Mouse (Mus musculus): ENCODE data around the gene Rpap3. TPM values are rescaled to one million over a fixed set of nuclear protein-coding genes. Genes with fewer than 3 reads are reported as not detected.

The Rpap3 gene
- total RNA-seq, 1 experiment: 32.2 TPM

- Histone ChIP-seq H3K4me1 (ENCODE audit: control insufficient read depth in 2 of 2, insufficient read depth in 2 of 2, low read length in 2 of 2, poor library complexity in 1 of 2) (peaks cover 0 to 7% of the 10 kb centered on the region in 2 experiments; a peak in 3 of 4 replicates), H3K27ac (ENCODE audit: insufficient read depth, low read depth, low read length, poor library complexity, severe bottlenecking) (no peak overlapping the region), H3K4me3 (ENCODE audit: insufficient read depth in 1 of 2, low read depth in 1 of 2, low read length in 2 of 2, poor library complexity in 1 of 2, severe bottlenecking in 1 of 2) (no peak overlapping the region), H3K9me3 (ENCODE audit: control insufficient read depth, insufficient read depth, low read depth, low read length) (no peaks in the 10 kb centered on the region), H3K9ac (ENCODE audit: insufficient read depth, low read depth, low read length, poor library complexity, severe bottlenecking) (no peak overlapping the region), H3K36me3 (ENCODE audit: control insufficient read depth, insufficient read depth, low read length, poor library complexity, severe bottlenecking) (no peaks in the 10 kb centered on the region)
- TF ChIP-seq ZC3H11A (IDR thresholded peaks at IDR 0.05; ENCODE audit: borderline replicate concordance, low read depth, low read length) (no peak), HCFC1 (IDR thresholded peaks at IDR 0.05; ENCODE audit: borderline replicate concordance, insufficient read depth, low read length) (no peak), ZNF384 (IDR thresholded peaks at IDR 0.05; ENCODE audit: low read depth, low read length) (no peak), MAFK (IDR thresholded peaks at IDR 0.05; ENCODE audit: insufficient read depth, low read depth, low read length) (no peak), CHD2 (IDR thresholded peaks at IDR 0.05; ENCODE audit: low read depth, low read length) (no peak)
- in situ Hi-C loops (cut with MboI; ENCODE audit: low sequenced_read_pairs in 2 of 2, unreplicated experiment in 2 of 2): no loop called here
- peak; percentile 83 for DNase-seq (ENCODE audit: low read depth, low spot score)
These were observed 38.2 kb downstream of the Rpap3 start for GRCm38 (mm10) chr15:97667437-97667836.

GRCm38 (mm10) chr15:97666457-97666770 lies 39.2 kb downstream of the Rpap3 start:
- no peak overlapping the region for H3K4me3 ChIP-seq (ENCODE audit: insufficient read depth in 1 of 2, low read depth in 1 of 2, low read length in 2 of 2, poor library complexity in 1 of 2, severe bottlenecking in 1 of 2)
- in situ Hi-C loops (cut with MboI; ENCODE audit: low sequenced_read_pairs in 2 of 2, unreplicated experiment in 2 of 2): no loop called here
- H3K9me3 ChIP-seq (ENCODE audit: control insufficient read depth, insufficient read depth, low read depth, low read length): no peaks in the 10 kb centered on the region
- no peak overlapping the region for H3K27ac ChIP-seq (ENCODE audit: insufficient read depth, low read depth, low read length, poor library complexity, severe bottlenecking)
- TF ChIP-seq ZNF384 (IDR thresholded peaks at IDR 0.05; ENCODE audit: low read depth, low read length): no peak
- DNase-seq (ENCODE audit: low read depth, low spot score): no peak
- H3K9ac ChIP-seq (ENCODE audit: insufficient read depth, low read depth, low read length, poor library complexity, severe bottlenecking): no peak overlapping the region
- peaks cover 0 to 7% of the 10 kb centered on the region in 2 experiments; a peak in 3 of 4 replicates for H3K4me1 ChIP-seq (ENCODE audit: control insufficient read depth in 2 of 2, insufficient read depth in 2 of 2, low read length in 2 of 2, poor library complexity in 1 of 2)
- H3K36me3 ChIP-seq (ENCODE audit: control insufficient read depth, insufficient read depth, low read length, poor library complexity, severe bottlenecking): no peaks in the 10 kb centered on the region

GRCm38 (mm10) chr15:97665770-97666456 lies 39.7 kb downstream of the Rpap3 start:
- no peak for DNase-seq (ENCODE audit: low read depth, low spot score)
- in situ Hi-C loops (cut with MboI; ENCODE audit: low sequenced_read_pairs in 2 of 2, unreplicated experiment in 2 of 2): no loop called here
- no peaks in the 10 kb centered on the region for H3K9me3 ChIP-seq (ENCODE audit: control insufficient read depth, insufficient read depth, low read depth, low read length)
- no peak for TF ChIP-seq MAFK (IDR thresholded peaks at IDR 0.05; ENCODE audit: insufficient read depth, low read depth, low read length)
- TF ChIP-seq CHD2 (IDR thresholded peaks at IDR 0.05; ENCODE audit: low read depth, low read length): no peak
- TF ChIP-seq ZNF384 (IDR thresholded peaks at IDR 0.05; ENCODE audit: low read depth, low read length): no peak
- no peak for TF ChIP-seq ZC3H11A (IDR thresholded peaks at IDR 0.05; ENCODE audit: borderline replicate concordance, low read depth, low read length)
- TF ChIP-seq HCFC1 (IDR thresholded peaks at IDR 0.05; ENCODE audit: borderline replicate concordance, insufficient read depth, low read length): no peak
- no peaks in the 10 kb centered on the region for H3K36me3 ChIP-seq (ENCODE audit: control insufficient read depth, insufficient read depth, low read length, poor library complexity, severe bottlenecking)
- no peak overlapping the region for H3K4me3 ChIP-seq (ENCODE audit: insufficient read depth in 1 of 2, low read depth in 1 of 2, low read length in 2 of 2, poor library complexity in 1 of 2, severe bottlenecking in 1 of 2)
- H3K9ac ChIP-seq (ENCODE audit: insufficient read depth, low read depth, low read length, poor library complexity, severe bottlenecking): no peak overlapping the region
- H3K27ac ChIP-seq (ENCODE audit: insufficient read depth, low read depth, low read length, poor library complexity, severe bottlenecking): no peak overlapping the region
- H3K4me1 ChIP-seq (ENCODE audit: control insufficient read depth in 2 of 2, insufficient read depth in 2 of 2, low read length in 2 of 2, poor library complexity in 1 of 2): peaks cover 0 to 7% of the 10 kb centered on the region in 2 experiments; a peak in 3 of 4 replicates

GRCm38 (mm10) chr15:97664981-97665668 lies 40.5 kb downstream of the Rpap3 start:
- H3K9ac ChIP-seq (ENCODE audit: insufficient read depth, low read depth, low read length, poor library complexity, severe bottlenecking): no peak overlapping the region
- peaks cover 0 to 7% of the 10 kb centered on the region in 2 experiments; a peak in 3 of 4 replicates for H3K4me1 ChIP-seq (ENCODE audit: control insufficient read depth in 2 of 2, insufficient read depth in 2 of 2, low read length in 2 of 2, poor library complexity in 1 of 2)
- H3K27ac ChIP-seq (ENCODE audit: insufficient read depth, low read depth, low read length, poor library complexity, severe bottlenecking): no peak overlapping the region
- peak; percentile 62 for DNase-seq (ENCODE audit: low read depth, low spot score)
- in situ Hi-C loops (cut with MboI; ENCODE audit: low sequenced_read_pairs in 2 of 2, unreplicated experiment in 2 of 2): no loop called here
- no peak for TF ChIP-seq HCFC1 (IDR thresholded peaks at IDR 0.05; ENCODE audit: borderline replicate concordance, insufficient read depth, low read length)
- peak; percentile 18; the same call in 1 of the 2 replicates for TF ChIP-seq ZC3H11A (IDR thresholded peaks at IDR 0.05; ENCODE audit: borderline replicate concordance, low read depth, low read length)
- TF ChIP-seq ZNF384 (IDR thresholded peaks at IDR 0.05; ENCODE audit: low read depth, low read length): no peak
- H3K9me3 ChIP-seq (ENCODE audit: control insufficient read depth, insufficient read depth, low read depth, low read length): no peaks in the 10 kb centered on the region
- H3K36me3 ChIP-seq (ENCODE audit: control insufficient read depth, insufficient read depth, low read length, poor library complexity, severe bottlenecking): no peaks in the 10 kb centered on the region
- H3K4me3 ChIP-seq (ENCODE audit: insufficient read depth in 1 of 2, low read depth in 1 of 2, low read length in 2 of 2, poor library complexity in 1 of 2, severe bottlenecking in 1 of 2): no peak overlapping the region

All from ES-E14 (cell line).